Mouse (Mus musculus) MEL (cell line): ENCODE measurements around the gene Fem1b.

Experiments
- EP300 ChIP-seq, 2 experiments: IDR thresholded peaks; 2 replicates each; pipeline ENCODE4 v1.6.1; 2011; ENCODE audit warnings: improper control_type of control experiment in 2 of 2, low read length in 2 of 2, low read depth in 1 of 2, mild to moderate bottlenecking in 1 of 2
- POLR2A ChIP-seq, 2 experiments: IDR thresholded peaks; 2 replicates each; pipeline ENCODE4 v1.6.1; 2011 to 2012; ENCODE audit warnings: low read length in 2 of 2, mild to moderate bottlenecking in 2 of 2, control low read depth in 1 of 2, improper control_type of control experiment in 1 of 2, low read depth in 1 of 2, moderate library complexity in 1 of 2; ENCODE audit not compliant: control insufficient read depth in 1 of 2, insufficient read depth in 1 of 2, poor library complexity in 1 of 2
- TAL1 ChIP-seq: IDR thresholded peaks from 2 replicates; pipeline ENCODE4 v1.6.1; 2012; ENCODE audit warnings: mild to moderate bottlenecking, inconsistent platforms, low read length, moderate library complexity, mixed read lengths
- TCF12 ChIP-seq: IDR thresholded peaks from 2 replicates; pipeline ENCODE4 v1.6.1; 2014; ENCODE audit warnings: low read depth, mild to moderate bottlenecking, inconsistent platforms, low read length, improper control_type of control experiment, moderate library complexity

- no peak for TF ChIP-seq POLR2A (IDR thresholded peaks at IDR 0.05; ENCODE audit: control insufficient read depth in 1 of 2, insufficient read depth in 1 of 2, low read depth in 1 of 2, low read length in 2 of 2, poor library complexity in 1 of 2)
- no peak for TF ChIP-seq TCF12
- no peak for TF ChIP-seq TAL1
- no peak for TF ChIP-seq EP300 (IDR thresholded peaks at IDR 0.05; ENCODE audit: low read depth in 1 of 2, low read length in 2 of 2)
These were observed 36.3 kb downstream of the Fem1b start for GRCm38 (mm10) chr9:62775464-62775863.
